Mouse (Mus musculus): ENCODE measurements around the gene Usp34.

DNA sequence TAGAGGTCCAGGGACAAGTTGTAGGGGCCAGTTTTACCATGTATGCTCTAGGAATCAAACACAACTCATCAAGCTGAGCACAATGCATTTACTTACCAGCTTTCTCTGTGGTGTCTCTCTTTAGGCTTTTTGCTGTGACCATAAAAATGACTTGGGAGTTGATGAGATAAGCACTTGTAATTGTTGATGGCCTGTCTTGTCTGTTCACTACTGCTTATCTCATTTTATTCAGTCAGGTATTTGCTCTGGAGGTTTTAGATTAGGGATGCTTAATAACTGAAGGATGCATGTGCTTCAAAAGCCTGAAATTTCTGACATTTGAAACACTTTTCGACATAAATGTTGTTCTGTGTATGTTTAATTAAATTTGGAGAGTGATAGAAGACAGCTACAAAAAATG lies 83.0 kb downstream of the Usp34 start:
- TF ChIP-seq CTCF (IDR thresholded peaks at IDR 0.05; ENCODE audit: borderline replicate concordance, insufficient read depth, low read depth, low read length) (no peak), POLR2A (IDR thresholded peaks at IDR 0.05; ENCODE audit: borderline replicate concordance, insufficient read depth, low read length) (no peak)

Measured in cerebellum, adult 2 months (tissue).